Mouse (Mus musculus): ENCODE measurements around the gene Ifna6. TPM values are rescaled to one million over a fixed set of nuclear protein-coding genes. Genes with fewer than 3 reads are reported as not detected.

Gene Ifna6
- not detected in 2 replicates for polyA plus RNA-seq (2012)

GRCm38 (mm10) chr4:88827116-88827515 is at the start of gene Ifna6:
TSS of gene Ifna6 (plus strand) at chr4:88827416.

GRCm38 (mm10) chr4:88779550-88779949 is 47.7 kb upstream of the Ifna6 start, which contains the start of gene Gm13272:
TSS of gene Gm13272 (plus strand) at chr4:88779850.

GRCm38 (mm10) chr4:88781831-88782230 is 45.4 kb upstream of the Ifna6 start, which contains the start of gene Ifnz:
TSS of gene Ifnz (plus strand) at chr4:88782131.

GRCm38 (mm10) chr4:88785409-88785808 is 41.8 kb upstream of the Ifna6 start, which contains the start of gene Gm13276:
TSS of gene Gm13276 (plus strand) at chr4:88785709.

GRCm38 (mm10) chr4:88788402-88788801 is 38.8 kb upstream of the Ifna6 start, which contains the start of gene Gm13277:
TSS of gene Gm13277 (plus strand) at chr4:88788632.

GRCm38 (mm10) chr4:88791250-88791649 is 36.0 kb upstream of the Ifna6 start, which contains the start of gene Gm13278:
TSS of gene Gm13278 (plus strand) at chr4:88791550.

GRCm38 (mm10) chr4:88793936-88794675 is 33.1 kb upstream of the Ifna6 start, which contains the start of gene Gm13275:
TSS of gene Gm13275 (plus strand) at chr4:88794487.

GRCm38 (mm10) chr4:88797097-88797496 is 30.1 kb upstream of the Ifna6 start, which contains the start of gene Gm13279:
TSS of gene Gm13279 (plus strand) at chr4:88797397.

GRCm38 (mm10) chr4:88799365-88799764 is 27.9 kb upstream of the Ifna6 start, which contains the start of gene Gm13285:
TSS of gene Gm13285 (plus strand) at chr4:88799665.

GRCm38 (mm10) chr4:88802954-88803353 is 24.3 kb upstream of the Ifna6 start, which contains the start of gene Gm13287:
TSS of gene Gm13287 (plus strand) at chr4:88803254.

GRCm38 (mm10) chr4:88805231-88805630 is 22.0 kb upstream of the Ifna6 start, which contains the start of gene Gm13288:
TSS of gene Gm13288 (plus strand) at chr4:88805531.

GRCm38 (mm10) chr4:88815928-88816327 is 11.3 kb upstream of the Ifna6 start, which contains the start of gene Ifna7:
TSS of gene Ifna7 (plus strand) at chr4:88816228.

GRCm38 (mm10) chr4:88819659-88820058 is 7.6 kb upstream of the Ifna6 start, which contains the start of gene Ifna11:
TSS of gene Ifna11 (plus strand) at chr4:88819959.

GRCm38 (mm10) chr4:88835225-88835624 is 8.0 kb downstream of the Ifna6 start, which contains the start of gene Ifna5:
TSS of gene Ifna5 (plus strand) at chr4:88835525.

GRCm38 (mm10) chr4:88841438-88841911 is 14.3 kb downstream of the Ifna6 start, which contains the start of gene Ifna4:
TSS of gene Ifna4 (plus strand) at chr4:88841861.

GRCm38 (mm10) chr4:88849698-88850097 is 22.5 kb downstream of the Ifna6 start, which contains the start of gene Ifna1:
TSS of gene Ifna1 (plus strand) at chr4:88850087.

Other genes with a start within 250 kb of the Ifna6 start
- not detected in 2 replicates for gene Ifna9, start 235.0 kb upstream of the Ifna6 start, polyA plus RNA-seq (2012)
- gene Ifna12, start 224.0 kb upstream of the Ifna6 start, polyA plus RNA-seq (2012) = not detected in 2 replicates
- not detected in 2 replicates for gene C87499, start 193.0 kb upstream of the Ifna6 start, polyA plus RNA-seq (2012)
- gene Ifna13, start 183.0 kb upstream of the Ifna6 start, polyA plus RNA-seq (2012) = not detected in 2 replicates
- not detected in 2 replicates for gene Ifna16, start 150.5 kb upstream of the Ifna6 start, polyA plus RNA-seq (2012)
- gene Ifna2, start 143.5 kb upstream of the Ifna6 start, polyA plus RNA-seq (2012) = not detected in 2 replicates
- not detected in 2 replicates for gene Ifnab, start 136.1 kb upstream of the Ifna6 start, polyA plus RNA-seq (2012)
- 1.2 and 1.3 TPM in 2 replicates for gene Gm26566, start 105.6 kb upstream of the Ifna6 start, polyA plus RNA-seq (2012)
- gene Klhl9, start 105.0 kb upstream of the Ifna6 start, polyA plus RNA-seq (2012) = 6.6 and 7.6 TPM in 2 replicates
- not detected in 2 replicates for gene Gm13271, start 72.5 kb upstream of the Ifna6 start, polyA plus RNA-seq (2012)
- gene Gm13283, start 67.3 kb upstream of the Ifna6 start, polyA plus RNA-seq (2012) = 0.12 and 0.13 TPM in 2 replicates
- not detected in 2 replicates for gene Gm13290, start 53.6 kb upstream of the Ifna6 start, polyA plus RNA-seq (2012)
- gene Gm13289, start 50.5 kb upstream of the Ifna6 start, polyA plus RNA-seq (2012) = not detected in 2 replicates
- gene Gm13272, start 47.6 kb upstream of the Ifna6 start, polyA plus RNA-seq (2012) = not detected in 2 replicates
- gene Ifnz, start 45.3 kb upstream of the Ifna6 start, polyA plus RNA-seq (2012) = not detected in 2 replicates
- not detected in 2 replicates for gene Gm13276, start 41.7 kb upstream of the Ifna6 start, polyA plus RNA-seq (2012)
- not detected in 2 replicates for gene Gm13277, start 38.8 kb upstream of the Ifna6 start, polyA plus RNA-seq (2012)
- gene Gm13278, start 35.9 kb upstream of the Ifna6 start, polyA plus RNA-seq (2012) = not detected in 2 replicates
- not detected in 2 replicates for gene Gm13275, start 32.9 kb upstream of the Ifna6 start, polyA plus RNA-seq (2012)
- gene Gm13279, start 30.0 kb upstream of the Ifna6 start, polyA plus RNA-seq (2012) = not detected in 2 replicates
- not detected in 2 replicates for gene Gm13285, start 27.8 kb upstream of the Ifna6 start, polyA plus RNA-seq (2012)
- gene Gm13287, start 24.2 kb upstream of the Ifna6 start, polyA plus RNA-seq (2012) = not detected in 2 replicates
- 0.06 and 0.09 TPM in 2 replicates for gene Gm13288, start 21.9 kb upstream of the Ifna6 start, polyA plus RNA-seq (2012)
- gene Ifna7, start 11.2 kb upstream of the Ifna6 start, polyA plus RNA-seq (2012) = not detected in 2 replicates
- gene Ifna11, start 7.5 kb upstream of the Ifna6 start, polyA plus RNA-seq (2012) = not detected in 2 replicates
- gene Ifna5, start 8.1 kb downstream of the Ifna6 start, polyA plus RNA-seq (2012) = not detected in 2 replicates
- gene Ifna4, start 14.4 kb downstream of the Ifna6 start, polyA plus RNA-seq (2012) = not detected in 2 replicates
- gene Ifna1, start 22.7 kb downstream of the Ifna6 start, polyA plus RNA-seq (2012) = not detected in 2 replicates
- not detected in 2 replicates for gene Ifne, start 52.8 kb downstream of the Ifna6 start, polyA plus RNA-seq (2012)

All from megakaryocyte-erythroid progenitor cell, adult 5 weeks (primary cell).